Mouse (Mus musculus) heart, embryonic 14.5 days (tissue): ENCODE results near the gene Kif1b. TPM values are rescaled to one million over a fixed set of nuclear protein-coding genes. Genes with fewer than 3 reads are reported as not detected.
"Not testable (repeated sequence)": the region's sequence is repeated elsewhere in the genome, so short reads cannot be mapped to it uniquely, and the experiment has no call there.

Experiments
- ATAC-seq: fragments of 200-750 bp; cut with Nextera tagmentation; 2 replicates; pipeline ENCODE4 v1.8.0; 2017; ENCODE audit warnings: low read depth, moderate TSS enrichment; ENCODE audit not compliant: insufficient number of reproducible peaks, insufficient read depth, low FRiP score
- H3K27ac ChIP-seq, 2 experiments: fragments of 200-500 bp in 1 of 2; fragments of 300-500 bp in 1 of 2; sonication (generic) in 1 of 2; replicated peaks in 1 of 2; 2 replicates each; pipeline ENCODE4 v1.5.1; 2012 to 2014; ENCODE audit warnings: low read depth in 2 of 2, low read length in 2 of 2, control low read depth in 1 of 2, mild to moderate bottlenecking in 1 of 2, mixed read lengths in 1 of 2; ENCODE audit not compliant: control insufficient read depth in 1 of 2, insufficient read depth in 1 of 2
- H3K27me3 ChIP-seq: fragments of 300-500 bp; sonication (generic); 2 replicates; pipeline ENCODE4 v1.6.1; 2014; ENCODE audit warnings: mild to moderate bottlenecking, low read length, control low read depth; ENCODE audit not compliant: control insufficient read depth, insufficient read depth
- H3K36me3 ChIP-seq: fragments of 300-500 bp; sonication (generic); 2 replicates; pipeline ENCODE4 v1.6.1; 2014; ENCODE audit warnings: mild to moderate bottlenecking, control low read depth, low read length, mixed read lengths; ENCODE audit not compliant: control insufficient read depth, insufficient read depth
- H3K4me1 ChIP-seq, 2 experiments: fragments of 200-500 bp in 1 of 2; fragments of 300-500 bp in 1 of 2; sonication (generic) in 1 of 2; 2 replicates each; pipeline ENCODE4 v1.6.1; 2012 to 2014; ENCODE audit warnings: low read length in 2 of 2, control low read depth in 1 of 2, mixed read lengths in 1 of 2; ENCODE audit not compliant: control insufficient read depth in 2 of 2, insufficient read depth in 2 of 2
- H3K4me2 ChIP-seq: fragments of 300-500 bp; sonication (generic); 2 replicates; pipeline ENCODE4 v1.6.1; 2014; ENCODE audit warnings: mild to moderate bottlenecking, low read length
- H3K4me3 ChIP-seq, 2 experiments: fragments of 200-500 bp in 1 of 2; fragments of 300-500 bp in 1 of 2; sonication (generic) in 1 of 2; 2 replicates each; pipeline ENCODE4 v1.5.1; 2012 to 2014; ENCODE audit warnings: low read length in 2 of 2, mild to moderate bottlenecking in 2 of 2, control low read depth in 1 of 2, low read depth in 1 of 2, moderate library complexity in 1 of 2; ENCODE audit not compliant: control insufficient read depth in 1 of 2, insufficient read depth in 1 of 2
- H3K9ac ChIP-seq: fragments of 300-500 bp; sonication (generic); 2 replicates; pipeline ENCODE4 v1.6.1; 2014; ENCODE audit warnings: mild to moderate bottlenecking, low read length
- H3K9me3 ChIP-seq: fragments of 300-500 bp; sonication (generic); 2 replicates; pipeline ENCODE4 v1.6.1; 2016; ENCODE audit warnings: low read length, control low read depth; ENCODE audit not compliant: control insufficient read depth
- WGBS: fragments of 180-500 bp; shearing (Covaris S2); extraction: QIAGEN DNeasy Blood & Tissue Kit; methylation state at CpG from one replicate; pipeline ENCODE4 v1.1.7; 2014; 5-methylcytosine and 5-hydroxymethylcytosine counted together
- polyA plus RNA-seq: library from polyadenylated mRNA; unstranded; fragments of >200 nt; fragmentation: Nextera tagmentation; extraction: Ambion mirVana; gene quantifications from 2 replicates; pipeline ENCODE4 v1.2.1, GENCODE M21; 2014

The Kif1b gene
- polyA plus RNA-seq, 1 experiment from 2014 or later = 51.9 TPM

GRCm38 (mm10) chr4:149246578-149247155 lies 60.8 kb downstream of the Kif1b start:
- H3K36me3 ChIP-seq = peaks cover 96% of the 10 kb centered on the region
- 87% methylated on average over 7 of the region's 7 CpGs for WGBS

GRCm38 (mm10) chr4:149237011-149237410 lies 70.5 kb downstream of the Kif1b start:
- no peak overlapping the region for H3K4me2 ChIP-seq
- H3K27me3 ChIP-seq = no peaks in the 10 kb centered on the region
- H3K27ac ChIP-seq = no peak overlapping the region
- no peak overlapping the region for H3K4me3 ChIP-seq
- H3K9me3 ChIP-seq = no peaks in the 10 kb centered on the region
- ATAC-seq = no peak
- H3K36me3 ChIP-seq = peaks cover 61% of the 10 kb centered on the region
- H3K9ac ChIP-seq = no peak overlapping the region
- no peaks in the 10 kb centered on the region for H3K4me1 ChIP-seq
- WGBS = 79% methylated on average over 14 of the region's 15 CpGs

More at GRCm38 (mm10) chr4:149246578-149247155, 60.8 kb downstream of the Kif1b start:
- ATAC-seq = no peak
- Histone ChIP-seq H3K4me1 (no peaks in the 10 kb centered on the region), H3K9ac (no peak overlapping the region), H3K27me3 (no peaks in the 10 kb centered on the region), H3K9me3 (no peaks in the 10 kb centered on the region), H3K4me2 (no peak overlapping the region), H3K4me3 (no peak overlapping the region), H3K27ac (no peak overlapping the region)

GRCm38 (mm10) chr4:149233938-149234337 lies 73.6 kb downstream of the Kif1b start:
- Histone ChIP-seq H3K9me3 (no peaks in the 10 kb centered on the region), H3K27ac (no peak overlapping the region), H3K9ac (no peak overlapping the region), H3K27me3 (no peaks in the 10 kb centered on the region), H3K36me3 (peaks cover 50% of the 10 kb centered on the region), H3K4me3 (no peak overlapping the region), H3K4me1 (no peaks in the 10 kb centered on the region), H3K4me2 (no peak overlapping the region)
- ATAC-seq = no peak
- 67% methylated on average over 9 of the region's 9 CpGs for WGBS

- not testable (repeated sequence) for H3K4me2 ChIP-seq, H3K27ac ChIP-seq, H3K4me1 ChIP-seq, H3K4me3 ChIP-seq, ATAC-seq, H3K27me3 ChIP-seq, H3K9me3 ChIP-seq, H3K9ac ChIP-seq
- peaks cover 28% of the 10 kb centered on the region for H3K36me3 ChIP-seq
- WGBS = 91% methylated on average over 3 of the region's 3 CpGs
These were observed 78.8 kb downstream of the Kif1b start for GRCm38 (mm10) chr4:149228682-149229081.

GRCm38 (mm10) chr4:149228256-149228655 lies 79.2 kb downstream of the Kif1b start:
- H3K27me3 ChIP-seq = no peaks in the 10 kb centered on the region
- WGBS = 94% methylated on average over 3 of the region's 3 CpGs
- no peak overlapping the region for H3K27ac ChIP-seq
- peaks cover 32% of the 10 kb centered on the region for H3K36me3 ChIP-seq
- H3K9me3 ChIP-seq = no peaks in the 10 kb centered on the region
- H3K4me3 ChIP-seq = no peak overlapping the region
- no peaks in the 10 kb centered on the region for H3K4me1 ChIP-seq
- H3K4me2 ChIP-seq = no peak overlapping the region
- H3K9ac ChIP-seq = no peak overlapping the region
- no peak for ATAC-seq

- Histone ChIP-seq H3K27ac (no peak overlapping the region), H3K4me3 (no peak overlapping the region), H3K4me2 (no peak overlapping the region), H3K4me1 (no peaks in the 10 kb centered on the region), H3K9ac (no peak overlapping the region), H3K36me3 (peaks cover 51% of the 10 kb centered on the region), H3K9me3 (no peaks in the 10 kb centered on the region), H3K27me3 (no peaks in the 10 kb centered on the region)
- no peak for ATAC-seq
- WGBS = 71% methylated on average over 3 of the region's 3 CpGs
These were observed 81.2 kb downstream of the Kif1b start for GRCm38 (mm10) chr4:149226311-149226710.

- no peak for ATAC-seq
- Histone ChIP-seq H3K4me3 (no peak overlapping the region), H3K9me3 (no peaks in the 10 kb centered on the region), H3K4me2 (no peak overlapping the region), H3K27me3 (no peaks in the 10 kb centered on the region), H3K9ac (no peak overlapping the region), H3K4me1 (peaks cover 2 to 9% of the 10 kb centered on the region in 2 experiments), H3K27ac (no peak overlapping the region), H3K36me3 (peaks cover 70% of the 10 kb centered on the region)
- WGBS = 100% methylated on average over 3 of the region's 3 CpGs
These were observed 84.0 kb downstream of the Kif1b start for GRCm38 (mm10) chr4:149223453-149223852.

- Histone ChIP-seq H3K4me3 (no peak overlapping the region), H3K9me3 (no peaks in the 10 kb centered on the region), H3K9ac (no peak overlapping the region), H3K36me3 (peaks cover 74% of the 10 kb centered on the region), H3K4me2 (no peak overlapping the region), H3K4me1 (peaks cover 2 to 9% of the 10 kb centered on the region in 2 experiments), H3K27ac (no peak overlapping the region), H3K27me3 (no peaks in the 10 kb centered on the region)
- no peak for ATAC-seq
- WGBS = 91% methylated on average over 17 of the region's 17 CpGs
These were observed 87.0 kb downstream of the Kif1b start for GRCm38 (mm10) chr4:149220481-149220880.
